Mouse (Mus musculus) limb, embryonic 14.5 days (tissue): ENCODE measurements around the gene Maml2. TPM values are rescaled to one million over a fixed set of nuclear protein-coding genes. Genes with fewer than 3 reads are reported as not detected.

Experiments used
- ATAC-seq: fragments of 200-750 bp; cut with Nextera tagmentation; 2 replicates; pipeline ENCODE4 v1.8.0; 2017; ENCODE audit warnings: low read depth, moderate number of reproducible peaks, moderate TSS enrichment; ENCODE audit not compliant: low FRiP score
- DNase-seq: peaks from one replicate; pipeline ENCODE4 v3.0.0-alpha.2; 2015; ENCODE audit warnings: low spot score
- H3K27ac ChIP-seq: fragments of 300-500 bp; sonication (generic); replicated peaks from 2 replicates; pipeline ENCODE4 v1.5.1; 2014; ENCODE audit warnings: low read depth, mild to moderate bottlenecking, low read length, moderate library complexity, mixed read lengths
- H3K27me3 ChIP-seq: fragments of 300-500 bp; sonication (generic); 2 replicates; pipeline ENCODE4 v1.6.1; 2014; ENCODE audit warnings: low read length, mixed read lengths; ENCODE audit not compliant: control insufficient read depth, insufficient read depth
- H3K36me3 ChIP-seq: fragments of 300-500 bp; sonication (generic); 2 replicates; pipeline ENCODE4 v1.6.1; 2014; ENCODE audit warnings: mild to moderate bottlenecking, low read length, moderate library complexity, mixed read lengths; ENCODE audit not compliant: control insufficient read depth, insufficient read depth
- H3K4me1 ChIP-seq: fragments of 300-500 bp; sonication (generic); 2 replicates; pipeline ENCODE4 v1.6.1; 2014; ENCODE audit warnings: antibody characterized with exemption, low read length, mixed read lengths; ENCODE audit not compliant: control insufficient read depth, insufficient read depth
- H3K4me2 ChIP-seq: fragments of 300-500 bp; sonication (generic); replicated peaks from 2 replicates; pipeline ENCODE4 v1.6.1; 2014; ENCODE audit warnings: low read depth, mild to moderate bottlenecking, low read length, moderate library complexity; ENCODE audit not compliant: severe bottlenecking
- H3K4me3 ChIP-seq: fragments of 300-500 bp; sonication (generic); replicated peaks from 2 replicates; pipeline ENCODE4 v1.5.1; 2014; ENCODE audit warnings: low read length
- H3K9ac ChIP-seq: fragments of 300-500 bp; sonication (generic); 2 replicates; pipeline ENCODE4 v1.6.1; 2014; ENCODE audit warnings: mild to moderate bottlenecking, low read depth, low read length, moderate library complexity; ENCODE audit not compliant: severe bottlenecking
- H3K9me3 ChIP-seq: fragments of 300-500 bp; sonication (generic); 2 replicates; pipeline ENCODE4 v1.6.1; 2016; ENCODE audit warnings: low read length; ENCODE audit not compliant: control insufficient read depth
- POLR2A ChIP-seq: fragments of 200-500 bp; IDR thresholded peaks from 2 replicates; pipeline ENCODE4 v1.8.0; 2012; ENCODE audit warnings: inconsistent platforms, mild to moderate bottlenecking, moderate library complexity, borderline replicate concordance; ENCODE audit not compliant: insufficient read depth, insufficient read length; ENCODE audit errors: extremely low read depth
- WGBS: fragments of 180-500 bp; shearing (Covaris S2); extraction: QIAGEN DNeasy Blood & Tissue Kit; methylation state at CpG from one replicate; pipeline ENCODE4 v1.1.7; 2014; 5-methylcytosine and 5-hydroxymethylcytosine counted together
- polyA plus RNA-seq, 2 experiments: library from polyadenylated mRNA; depleted of rRNA in 1 of 2; stranded (reverse) in 1 of 2; unstranded in 1 of 2; fragments of >200 nt; fragmentation: Nextera tagmentation in 1 of 2; extraction: Ambion mirVana in 1 of 2; gene quantifications; 2 replicates each; pipeline versions ENCODE4 v1.2.1 to v1.2.3; 2012 to 2014

Gene Maml2
- polyA plus RNA-seq (2012; rRNA removed) (9.9 and 11.4 TPM in 2 replicates), polyA plus RNA-seq (2014; fragmentation: Nextera tagmentation; extraction: Ambion mirVana) (10.7 and 12.2 TPM in 2 replicates)

- 0% methylated on average over 23 of the region's 23 CpGs for WGBS
- peaks cover 37% of the 10 kb centered on the region for H3K4me1 ChIP-seq
Observed at GRCm38 (mm10) chr9:13297668-13298512, at the start of gene Maml2. Maml2 (plus strand) TSS chr9:13297957.

GRCm38 (mm10) chr9:13248104-13248503 lies 49.7 kb upstream of the Maml2 start:
- H3K27ac ChIP-seq: no peak overlapping the region
- H3K4me2 ChIP-seq: no peak overlapping the region
- ATAC-seq: no peak
- H3K36me3 ChIP-seq: no peaks in the 10 kb centered on the region
- H3K9me3 ChIP-seq: no peaks in the 10 kb centered on the region; the same call in 1 of the 2 replicates
- no peak overlapping the region for H3K4me3 ChIP-seq
- DNase-seq: no peak
- H3K27me3 ChIP-seq: no peaks in the 10 kb centered on the region
- no peak overlapping the region for H3K9ac ChIP-seq
- H3K4me1 ChIP-seq: peaks cover 10% of the 10 kb centered on the region
- WGBS: 94% methylated on average over 4 of the region's 4 CpGs
- TF ChIP-seq POLR2A: no peak

More at GRCm38 (mm10) chr9:13297668-13298512, at the start of gene Maml2:
- Histone ChIP-seq H3K9me3 (no peaks in the 10 kb centered on the region), H3K27ac (peak within 1 kb of the TSS; percentile 77), H3K4me3 (peak within 1 kb of the TSS; percentile 51), H3K36me3 (no peaks in the 10 kb centered on the region), H3K9ac (peak within 1 kb of the TSS; percentile 63), H3K27me3 (no peaks in the 10 kb centered on the region), H3K4me2 (peak within 1 kb of the TSS; percentile 96)
- DNase-seq (peak; percentile 44), ATAC-seq (peak; percentile 54)
- no peak for TF ChIP-seq POLR2A

- Histone ChIP-seq H3K36me3 (no peaks in the 10 kb centered on the region), H3K27me3 (no peaks in the 10 kb centered on the region), H3K9ac (no peak overlapping the region), H3K4me2 (no peak overlapping the region), H3K27ac (no peak overlapping the region), H3K4me3 (no peak overlapping the region), H3K9me3 (no peaks in the 10 kb centered on the region), H3K4me1 (peaks cover 5% of the 10 kb centered on the region)
- TF ChIP-seq POLR2A: no peak
- DNase-seq (no peak), ATAC-seq (no peak)
- 85% methylated on average over 2 of the region's 2 CpGs for WGBS
Observed at GRCm38 (mm10) chr9:13251251-13251650, 46.5 kb upstream of the Maml2 start.

- ATAC-seq (no peak), DNase-seq (no peak)
- no peaks in the 10 kb centered on the region for H3K9me3 ChIP-seq
- no peaks in the 10 kb centered on the region for H3K27me3 ChIP-seq
- no peak for TF ChIP-seq POLR2A
- no peak overlapping the region for H3K9ac ChIP-seq
- H3K27ac ChIP-seq: no peak overlapping the region
- no peak overlapping the region for H3K4me3 ChIP-seq
- 97% methylated on average over 1 of the region's 1 CpGs for WGBS
- H3K4me2 ChIP-seq: no peak overlapping the region
- H3K36me3 ChIP-seq: no peaks in the 10 kb centered on the region
- H3K4me1 ChIP-seq: no peaks in the 10 kb centered on the region
Observed at GRCm38 (mm10) chr9:13256726-13257125, 41.0 kb upstream of the Maml2 start.

GRCm38 (mm10) chr9:13258173-13258572 lies 39.6 kb upstream of the Maml2 start:
- no peak overlapping the region for H3K4me2 ChIP-seq
- no peak for TF ChIP-seq POLR2A
- H3K36me3 ChIP-seq: no peaks in the 10 kb centered on the region
- WGBS: 88% methylated on average over 2 of the region's 2 CpGs
- no peak overlapping the region for H3K9ac ChIP-seq
- no peak overlapping the region for H3K4me3 ChIP-seq
- ATAC-seq (no peak), DNase-seq (no peak)
- H3K9me3 ChIP-seq: no peaks in the 10 kb centered on the region
- H3K4me1 ChIP-seq: no peaks in the 10 kb centered on the region
- no peaks in the 10 kb centered on the region for H3K27me3 ChIP-seq
- H3K27ac ChIP-seq: no peak overlapping the region
